7 mouse cellular contexts compared by ENCODE assay signal in the genomic region with DNA sequence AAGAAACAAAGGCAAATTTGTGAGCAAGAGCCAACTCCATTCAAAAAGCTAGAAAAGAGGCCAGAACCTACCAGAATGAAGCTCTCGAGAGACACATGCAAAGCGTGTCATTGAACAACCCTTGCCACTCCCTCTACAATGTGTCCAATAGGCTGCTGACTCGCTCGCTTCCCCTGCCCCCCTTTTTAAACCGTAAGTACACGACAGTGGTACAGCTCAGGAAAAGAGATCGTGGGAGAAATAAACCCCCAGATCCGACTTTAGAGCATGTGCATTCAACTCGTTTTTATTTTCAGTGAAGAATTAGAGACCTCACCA.
DNase-seq lines count a peak whose midpoint lies in the region; ATAC-seq and TF ChIP-seq lines count a peak whose summit lies in the region.

No protein-coding gene starts in this region.

- peak; percentile 12 to 35 for DNase-seq in right cerebral cortex, adult 2 months (ENCODE audit: low spot score in 2 of 2)
- no peak for DNase-seq in right cerebral cortex, postnatal 25 days
- DNase-seq in forebrain, postnatal 0 days: peak; percentile 77
- peak; percentile 10 for DNase-seq in lung, postnatal 25 days (ENCODE audit: low spot score)
- no peak for DNase-seq in thymus, postnatal 10 days (ENCODE audit: low spot score in 2 of 2)
- no peak for DNase-seq in Muller cell, postnatal 12 days (ENCODE audit: inconsistent ontology term)
- DNase-seq in urinary bladder, adult 2 months (ENCODE audit: low spot score): no peak

- ATAC-seq in forebrain, postnatal 0 days: peak; percentile 97

- no peaks in the 10 kb centered on the region for H3K36me3 ChIP-seq in forebrain, postnatal 0 days (ENCODE audit: insufficient read depth)

- no peak for TF ChIP-seq CTCF in forebrain, postnatal 0 days (IDR thresholded peaks at IDR 0.05; ENCODE audit: low read depth)

- H3K4me2 ChIP-seq in forebrain, postnatal 0 days (ENCODE audit: low read depth): peak overlapping the region; percentile 48

- H3K4me3 ChIP-seq in forebrain, postnatal 0 days (ENCODE audit: low read depth, low read length): peak overlapping the region; percentile 23

- 0 out of 2 replicates have a peak, but pooled peaks cover 5% of the 10 kb centered on the region for H3K4me1 ChIP-seq in forebrain, postnatal 0 days (ENCODE audit: insufficient read depth)

- WGBS in forebrain, postnatal 0 days: 9% methylated on average over 9 of the region's 9 CpGs

- peaks cover 5% of the 10 kb centered on the region; the same call in 1 of the 2 replicates for H3K27me3 ChIP-seq in forebrain, postnatal 0 days (ENCODE audit: insufficient read depth, low read length)

- H3K9me3 ChIP-seq in forebrain, postnatal 0 days (ENCODE audit: low read length): no peaks in the 10 kb centered on the region

- H3K9ac ChIP-seq in forebrain, postnatal 0 days: no peak overlapping the region

- no peak overlapping the region for H3K27ac ChIP-seq in forebrain, postnatal 0 days (ENCODE audit: low read depth, low read length)

Comparison
In these comparisons a context has a peak if more than half of its experiments do, and no peak if none do; other contexts are left out.
1. DNase-seq: peak in right cerebral cortex, adult 2 months (2 of 2), forebrain, postnatal 0 days (single experiment) and lung, postnatal 25 days (single experiment); none in right cerebral cortex, postnatal 25 days (single experiment), thymus, postnatal 10 days (0 of 2), Muller cell, postnatal 12 days (single experiment) and urinary bladder, adult 2 months (single experiment).